Mouse (Mus musculus) heart, postnatal 0 days (tissue): Measurements from ENCODE around the gene Nsf.

Experiments
- CTCF ChIP-seq: IDR thresholded peaks from 2 replicates; pipeline ENCODE4 v1.5.1; 2016; ENCODE audit warnings: antibody characterized with exemption, control low read depth, low read depth
- EP300 ChIP-seq: IDR thresholded peaks from 2 replicates; pipeline ENCODE4 v1.6.1; 2016; ENCODE audit warnings: antibody characterized with exemption, low read depth

GRCm38 (mm10) chr11:103900803-103901580 is 52.9 kb downstream of the Nsf start:
- TF ChIP-seq CTCF: no peak
- TF ChIP-seq EP300: no peak
